Mouse (Mus musculus): ENCODE measurements around the gene Islr.

Islr gene

GRCm38 (mm10) chr9:58113279-58113884 lies 90.7 kb downstream of the Islr start:
- TF ChIP-seq POU5F1 (IDR thresholded peaks at IDR 0.05; ENCODE audit: borderline replicate concordance, low read length) (no peak), CTCF (conservative IDR thresholded peaks at IDR 0.05; ENCODE audit: low read length) (no peak), NANOG (IDR thresholded peaks at IDR 0.05; ENCODE audit: borderline replicate concordance, low read length) (no peak)
- Histone ChIP-seq H3K4me1 (replicated peaks; ENCODE audit: low read depth, low read length) (peaks cover 55% of the 10 kb centered on the region), H3K36me3 (ENCODE audit: insufficient read depth, low read length) (no peaks in the 10 kb centered on the region), H3K9me3 (ENCODE audit: low read length) (no peaks in the 10 kb centered on the region), H3K27me3 (ENCODE audit: insufficient read depth, low read length) (peaks cover 91% of the 10 kb centered on the region), H3K4me3 (replicated peaks; ENCODE audit: low read length) (peak overlapping the region; percentile 70)

- H3K27me3 ChIP-seq (ENCODE audit: insufficient read depth, low read length) = peaks cover 86% of the 10 kb centered on the region
- H3K4me1 ChIP-seq (replicated peaks; ENCODE audit: low read depth, low read length) = peaks cover 54% of the 10 kb centered on the region
- no peaks in the 10 kb centered on the region for H3K36me3 ChIP-seq (ENCODE audit: insufficient read depth, low read length)
- H3K4me3 ChIP-seq (replicated peaks; ENCODE audit: low read length) = peak overlapping the region; percentile 70
- no peaks in the 10 kb centered on the region for H3K9me3 ChIP-seq (ENCODE audit: low read length)
- TF ChIP-seq CTCF (conservative IDR thresholded peaks at IDR 0.05; ENCODE audit: low read length) (no peak), NANOG (IDR thresholded peaks at IDR 0.05; ENCODE audit: borderline replicate concordance, low read length) (no peak), POU5F1 (IDR thresholded peaks at IDR 0.05; ENCODE audit: borderline replicate concordance, low read length) (no peak)
These were observed 91.2 kb downstream of the Islr start for GRCm38 (mm10) chr9:58112866-58113278.

DNA sequence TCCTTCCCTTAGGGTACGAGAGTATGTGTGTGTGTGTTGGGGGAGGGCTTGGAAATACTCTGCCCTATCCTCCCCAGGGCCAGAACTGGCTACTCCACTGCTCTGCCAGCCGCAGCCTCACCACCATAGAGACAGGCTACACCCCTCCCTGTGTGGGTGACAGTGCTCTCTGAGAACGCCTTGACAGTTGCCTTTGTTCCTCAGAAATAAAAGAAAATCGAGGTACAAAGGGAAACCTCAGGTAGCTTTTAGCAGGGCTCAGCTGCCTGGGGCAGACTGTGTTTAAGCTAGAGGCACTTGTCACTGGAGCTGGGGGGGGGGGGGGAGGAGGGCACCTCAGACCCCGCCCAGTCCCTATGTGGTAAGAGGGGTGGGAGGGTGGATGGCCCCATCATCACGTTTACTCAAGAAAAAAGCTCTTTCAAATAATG lies 91.8 kb downstream of the Islr start:
- H3K4me1 ChIP-seq (replicated peaks; ENCODE audit: low read depth, low read length) = peaks cover 54% of the 10 kb centered on the region
- no peaks in the 10 kb centered on the region for H3K36me3 ChIP-seq (ENCODE audit: insufficient read depth, low read length)
- peaks cover 84% of the 10 kb centered on the region for H3K27me3 ChIP-seq (ENCODE audit: insufficient read depth, low read length)
- no peaks in the 10 kb centered on the region for H3K9me3 ChIP-seq (ENCODE audit: low read length)
- H3K4me3 ChIP-seq (replicated peaks; ENCODE audit: low read length) = no peak overlapping the region
- TF ChIP-seq NANOG (IDR thresholded peaks at IDR 0.05; ENCODE audit: borderline replicate concordance, low read length) = no peak
- TF ChIP-seq POU5F1 (IDR thresholded peaks at IDR 0.05; ENCODE audit: borderline replicate concordance, low read length) = no peak
- TF ChIP-seq CTCF (conservative IDR thresholded peaks at IDR 0.05; ENCODE audit: low read length) = no peak

DNA sequence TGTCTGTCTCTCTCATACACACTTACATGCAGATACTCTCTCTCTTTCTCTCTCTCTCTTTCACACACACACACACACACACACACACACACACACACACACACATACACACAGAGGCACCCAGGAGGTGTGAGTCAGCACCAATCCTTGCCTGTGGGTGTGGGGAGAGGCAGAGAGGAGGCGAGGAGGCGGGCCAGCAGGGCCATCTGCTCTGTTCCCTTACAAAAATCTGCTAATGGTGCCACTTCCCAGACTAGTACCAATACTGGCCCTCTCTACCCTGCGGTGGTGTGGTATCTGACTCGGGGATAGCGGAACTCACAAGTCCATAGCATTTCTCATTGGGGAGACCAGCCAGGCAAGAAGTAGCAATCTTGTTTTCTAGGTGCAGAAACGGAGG lies 92.7 kb downstream of the Islr start:
- no peaks in the 10 kb centered on the region for H3K9me3 ChIP-seq (ENCODE audit: low read length)
- H3K4me3 ChIP-seq (replicated peaks; ENCODE audit: low read length) = no peak overlapping the region
- peaks cover 82% of the 10 kb centered on the region for H3K27me3 ChIP-seq (ENCODE audit: insufficient read depth, low read length)
- peaks cover 49% of the 10 kb centered on the region for H3K4me1 ChIP-seq (replicated peaks; ENCODE audit: low read depth, low read length)
- TF ChIP-seq CTCF (conservative IDR thresholded peaks at IDR 0.05; ENCODE audit: low read length) (no peak), POU5F1 (IDR thresholded peaks at IDR 0.05; ENCODE audit: borderline replicate concordance, low read length) (no peak), NANOG (IDR thresholded peaks at IDR 0.05; ENCODE audit: borderline replicate concordance, low read length) (no peak)
- H3K36me3 ChIP-seq (ENCODE audit: insufficient read depth, low read length) = no peaks in the 10 kb centered on the region

DNA sequence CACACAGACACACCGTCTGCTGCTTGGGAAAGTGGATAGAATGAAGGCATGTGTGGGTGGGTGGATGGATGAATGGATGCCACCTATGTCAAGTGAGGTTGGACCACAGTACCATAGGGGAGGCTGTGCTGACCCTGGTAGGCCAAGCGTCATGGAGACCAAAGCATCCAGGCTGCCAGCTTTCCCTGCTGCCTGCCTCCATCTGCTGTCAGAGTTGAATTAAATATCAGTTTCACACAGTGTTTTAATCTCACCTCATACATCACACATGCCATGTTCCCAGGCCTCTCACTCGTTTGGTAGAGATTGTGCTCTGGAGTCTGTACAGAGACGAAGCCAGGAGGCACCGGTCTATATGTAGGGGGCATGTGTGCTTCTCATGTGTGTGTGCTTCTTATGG lies 93.3 kb downstream of the Islr start:
- peaks cover 42% of the 10 kb centered on the region for H3K4me1 ChIP-seq (replicated peaks; ENCODE audit: low read depth, low read length)
- TF ChIP-seq CTCF (conservative IDR thresholded peaks at IDR 0.05; ENCODE audit: low read length) (no peak), NANOG (IDR thresholded peaks at IDR 0.05; ENCODE audit: borderline replicate concordance, low read length) (no peak), POU5F1 (IDR thresholded peaks at IDR 0.05; ENCODE audit: borderline replicate concordance, low read length) (no peak)

GRCm38 (mm10) chr9:58107494-58107893 lies 96.6 kb downstream of the Islr start:
- H3K4me1 ChIP-seq (replicated peaks; ENCODE audit: low read depth, low read length) = peaks cover 11% of the 10 kb centered on the region
- H3K27me3 ChIP-seq (ENCODE audit: insufficient read depth, low read length) = peaks cover 73% of the 10 kb centered on the region
- no peak for TF ChIP-seq NANOG (IDR thresholded peaks at IDR 0.05; ENCODE audit: borderline replicate concordance, low read length)
- TF ChIP-seq CTCF (conservative IDR thresholded peaks at IDR 0.05; ENCODE audit: low read length) = no peak
- no peaks in the 10 kb centered on the region for H3K36me3 ChIP-seq (ENCODE audit: insufficient read depth, low read length)
- H3K9me3 ChIP-seq (ENCODE audit: low read length) = no peaks in the 10 kb centered on the region
- no peak overlapping the region for H3K4me3 ChIP-seq (replicated peaks; ENCODE audit: low read length)

More for the DNA sequence above, 93.3 kb downstream of the Islr start:
- H3K9me3 ChIP-seq (ENCODE audit: low read length) = no peaks in the 10 kb centered on the region
- H3K36me3 ChIP-seq (ENCODE audit: insufficient read depth, low read length) = no peaks in the 10 kb centered on the region
- H3K4me3 ChIP-seq (replicated peaks; ENCODE audit: low read length) = no peak overlapping the region
- H3K27me3 ChIP-seq (ENCODE audit: insufficient read depth, low read length) = peaks cover 82% of the 10 kb centered on the region
